Mouse (Mus musculus) CH12.LX (cell line): ENCODE measurements around the gene Vegfd.

Experiments
- CTCF ChIP-seq, 2 experiments: IDR thresholded peaks in 1 of 2; conservative IDR thresholded peaks in 1 of 2; 2 replicates each; pipeline ENCODE4 v1.5.1; 2011 to 2012; ENCODE audit warnings: low read depth in 2 of 2, low read length in 2 of 2, improper control_type of control experiment in 1 of 2, inconsistent platforms in 1 of 2, mild to moderate bottlenecking in 1 of 2, moderate library complexity in 1 of 2
- ZKSCAN1 ChIP-seq: IDR thresholded peaks from 2 replicates; pipeline ENCODE4 v1.6.1; 2012; ENCODE audit warnings: low read depth, inconsistent platforms, low read length, improper control_type of control experiment, borderline replicate concordance

DNA sequence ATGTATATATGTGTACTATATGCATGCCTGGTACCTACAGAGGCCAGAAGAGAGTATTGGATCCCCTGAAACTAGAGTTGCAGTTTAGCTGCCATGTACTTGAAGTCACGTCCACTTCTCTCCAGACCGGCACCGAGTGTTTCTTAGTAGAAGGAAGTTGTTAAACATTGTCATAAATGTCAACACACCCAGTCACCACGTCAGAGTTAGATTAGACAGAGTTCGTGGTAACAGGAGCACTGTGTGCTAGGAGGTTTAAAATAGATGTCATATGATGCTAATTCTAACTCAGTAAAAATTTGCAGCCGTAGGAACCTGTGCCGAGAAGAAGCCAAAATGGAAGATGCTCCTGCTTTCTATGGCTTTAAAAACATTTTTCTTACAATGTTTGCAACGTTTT lies 63.5 kb downstream of the Vegfd start, which contains the start of gene Asb11:
- TF ChIP-seq CTCF (conservative IDR thresholded peaks at IDR 0.05 in 1 of 2, IDR thresholded peaks at IDR 0.05 in 1 of 2; ENCODE audit: low read depth in 2 of 2, low read length in 2 of 2) = no peak
- no peak for TF ChIP-seq ZKSCAN1
